Mouse (Mus musculus) left cerebral cortex, postnatal 10 days (tissue): ENCODE measurements around the gene Ankle2. TPM values are rescaled to one million over a fixed set of nuclear protein-coding genes. Genes with fewer than 3 reads are reported as not detected.

Experiments used
- DNase-seq, 2 experiments: peaks; one replicate each; pipeline ENCODE4 v3.0.0; 2021 to 2022; ENCODE audit warnings: low spot score in 2 of 2, mixed read lengths in 1 of 2; ENCODE audit errors: extremely low spot score in 1 of 2
- intact Hi-C: fragments of 180-260 bp; cut with DNase I; formaldehyde crosslinking; loops from one replicate; pipeline ENCODE4 v1.15.1; 2025
- total RNA-seq, 2 experiments: library from RNA; stranded (reverse); gene quantifications; 2 replicates each; pipeline ENCODE4 v1.2.3; 2021

Gene Ankle2
- total RNA-seq, 2 experiments from 2014 or later = 24.5 to 26.8 TPM

DNA sequence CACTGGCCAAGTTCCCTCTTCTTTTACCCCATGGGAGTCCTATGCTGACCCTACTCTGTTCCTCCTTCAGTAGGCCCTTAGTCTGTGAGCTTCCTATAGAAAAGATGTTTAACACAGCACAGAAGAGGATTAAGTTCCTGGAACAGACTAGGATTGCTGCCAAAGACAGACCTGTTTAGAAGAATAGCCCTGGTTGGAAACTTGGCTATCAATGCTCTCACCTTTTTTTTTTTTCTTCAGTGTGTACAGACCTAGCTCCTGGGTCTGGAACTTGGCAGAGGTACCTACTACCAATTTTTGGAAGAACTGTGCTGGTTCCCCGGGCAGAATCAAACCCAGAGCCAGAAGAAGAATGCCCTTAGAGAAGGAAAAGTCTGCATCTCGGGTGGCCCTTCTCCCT is 45.6 kb downstream of the Ankle2 start:
- intact Hi-C loops = no loop called here
- no peak for DNase-seq

GRCm38 (mm10) chr5:110276910-110277309 is 46.1 kb downstream of the Ankle2 start:
- intact Hi-C loops = no loop called here
- DNase-seq = no peak

GRCm38 (mm10) chr5:110281984-110282383 is 51.2 kb downstream of the Ankle2 start:
- no peak for DNase-seq
- intact Hi-C loops = no loop called here

DNA sequence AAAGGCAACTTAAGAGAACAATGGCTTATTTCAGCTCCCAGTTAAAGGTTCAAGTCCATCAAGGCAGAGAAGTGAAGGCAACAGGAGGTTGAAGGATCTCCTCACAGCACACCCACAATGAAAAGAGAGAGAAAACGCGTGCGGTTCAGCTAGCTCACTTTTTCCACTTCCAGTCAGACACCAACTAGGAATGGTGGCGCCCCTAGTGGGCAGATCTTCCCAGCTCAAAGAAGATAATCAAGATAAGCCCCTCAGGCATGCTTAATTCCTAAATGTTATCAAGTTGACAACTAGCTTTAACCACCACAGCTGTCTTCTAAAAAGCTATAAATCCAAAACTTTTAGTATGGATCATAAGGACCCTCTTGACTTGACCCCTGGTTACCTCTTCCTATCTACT is 53.7 kb downstream of the Ankle2 start:
- peak in 1 of 2 experiments; percentile 72 for DNase-seq
- intact Hi-C loops = no loop called here

GRCm38 (mm10) chr5:110285156-110285555 is 54.4 kb downstream of the Ankle2 start:
- no peak for DNase-seq
- intact Hi-C loops = no loop called here

DNA sequence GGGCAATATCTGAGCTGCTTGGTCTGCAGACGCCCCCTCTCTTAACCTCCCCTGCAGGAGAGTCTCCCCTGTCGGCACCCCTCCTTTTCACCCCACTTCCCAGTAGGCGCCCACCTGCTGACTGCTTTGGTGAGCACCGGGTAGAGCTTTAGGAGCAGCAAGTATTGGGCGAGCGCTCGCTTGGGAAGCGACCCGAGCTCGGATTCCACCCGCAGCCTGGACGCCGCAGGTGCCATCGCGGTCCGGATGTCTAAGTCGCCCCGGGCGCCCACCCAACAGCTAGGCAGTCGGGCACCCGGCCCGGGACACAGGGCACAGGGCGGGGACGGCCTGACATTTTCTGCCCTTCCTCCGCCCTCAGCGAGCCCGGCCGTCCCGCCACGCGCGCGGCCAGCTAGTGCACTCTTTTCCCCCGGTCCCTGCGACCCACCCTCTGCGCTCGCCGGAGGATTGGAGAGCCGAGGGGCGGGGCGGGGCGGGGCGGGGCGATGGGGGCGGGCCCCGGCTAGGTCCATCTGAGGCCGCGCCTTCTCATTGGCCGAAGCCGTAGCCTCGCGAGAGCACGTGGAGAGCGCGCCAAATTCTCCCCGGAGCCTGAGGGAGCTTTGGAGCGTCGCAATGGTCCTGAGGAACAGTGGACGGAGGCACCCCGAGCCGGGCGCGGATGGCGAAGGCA is 55.1 kb downstream of the Ankle2 start, which contains the start of the genes Pxmp2 and Pole:
TSS of gene Pxmp2 (minus strand) at position 417 of the 676 bp plus-strand sequence.
TSS of gene Pole (plus strand) at position 537 of the 676 bp plus-strand sequence.
- peak; percentile 85 to 94 for DNase-seq
- intact Hi-C loops = no loop called here

GRCm38 (mm10) chr5:110286446-110287083 is 55.8 kb downstream of the Ankle2 start:
- DNase-seq = no peak
- intact Hi-C loops = no loop called here

DNA sequence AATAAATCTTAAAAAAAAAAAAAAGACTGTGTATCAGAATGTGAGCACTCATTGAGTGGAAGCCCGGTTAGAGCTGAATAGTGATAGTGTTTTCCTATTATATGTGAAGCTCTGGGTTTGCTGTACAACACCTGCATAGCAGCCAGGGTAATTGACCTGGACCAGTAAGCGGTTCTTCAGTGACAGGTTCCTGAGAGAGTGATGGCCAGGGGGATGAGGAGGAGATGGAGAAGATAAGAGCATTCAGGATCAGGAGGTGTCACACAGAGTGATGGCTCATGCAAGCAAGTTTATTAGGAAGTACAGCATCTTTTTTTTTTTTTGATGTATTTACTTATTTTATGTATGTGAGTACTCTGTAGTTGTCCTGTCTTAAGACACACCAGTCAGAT is 56.3 kb downstream of the Ankle2 start:
- no peak for DNase-seq
- intact Hi-C loops = no loop called here

GRCm38 (mm10) chr5:110291649-110292048 is 60.8 kb downstream of the Ankle2 start:
- intact Hi-C loops = no loop called here
- no peak for DNase-seq

- intact Hi-C loops = no loop called here
- no peak for DNase-seq
Measured at GRCm38 (mm10) chr5:110296637-110297036, 65.8 kb downstream of the Ankle2 start.

DNA sequence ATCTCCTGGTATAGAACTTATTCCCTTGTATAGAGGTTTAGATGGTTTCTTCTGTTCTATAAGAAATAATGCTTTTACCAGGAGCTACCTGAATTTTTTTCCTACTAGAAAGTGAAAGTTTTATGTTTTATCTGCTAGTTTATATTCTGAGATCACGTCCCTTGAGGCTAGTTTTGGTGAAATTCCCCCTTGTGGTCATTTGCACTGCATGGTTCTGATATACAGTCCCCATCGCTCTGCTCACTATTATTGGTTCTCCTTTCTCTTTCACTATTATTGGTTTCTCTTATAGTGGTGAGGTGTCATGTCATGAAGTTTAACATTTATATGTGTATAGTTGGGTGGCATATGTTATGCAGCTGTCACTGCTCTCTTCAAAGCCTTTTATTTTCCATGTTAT is 69.8 kb downstream of the Ankle2 start:
- intact Hi-C loops = no loop called here

More for the DNA sequence above, 69.8 kb downstream of the Ankle2 start:
- no peak for DNase-seq

Other genes starting within 250 kb of the Ankle2 start
- 10 to 100 TPM; 53.6 to 56.0 TPM for gene Zfp932, start 234.5 kb upstream of the Ankle2 start, total RNA-seq
- gene Gm17655, start 158.5 kb upstream of the Ankle2 start, total RNA-seq = 10 to 100 TPM in 1 of 2 experiments, 1 to 10 TPM in 1; 9.6 to 12.0 TPM
- 1 to 10 TPM in 1 of 2 experiments, under 1 TPM in 1; 0.84 to 1.1 TPM for gene Gm35315, start 136.6 kb upstream of the Ankle2 start, total RNA-seq
- gene Plcxd1, start 131.0 kb upstream of the Ankle2 start, total RNA-seq = 1 to 10 TPM; 5.4 to 7.3 TPM
- gene Gtpbp6, start 122.8 kb upstream of the Ankle2 start, total RNA-seq = 10 to 100 TPM; 95.4 to 100.0 TPM
- 10 to 100 TPM; 17.0 to 17.1 TPM for gene Zfp605, start 120.9 kb upstream of the Ankle2 start, total RNA-seq
- 10 to 100 TPM; 75.6 to 76.2 TPM for gene Chfr, start 95.2 kb upstream of the Ankle2 start, total RNA-seq
- gene Golga3, start 54.3 kb upstream of the Ankle2 start, total RNA-seq = 10 to 100 TPM; 43.8 to 45.5 TPM
- 10 to 100 TPM; 73.5 to 77.0 TPM for gene Pgam5, start 38.9 kb downstream of the Ankle2 start, total RNA-seq
- 1 to 10 TPM; 5.3 to 6.4 TPM for gene Pxmp2, start 55.2 kb downstream of the Ankle2 start, total RNA-seq
- 1 to 10 TPM; 2.6 to 4.5 TPM for gene Pole, start 55.3 kb downstream of the Ankle2 start, total RNA-seq
- 1 to 10 TPM; 1.5 to 1.9 TPM for gene P2rx2, start 112.2 kb downstream of the Ankle2 start, total RNA-seq
- gene Lrcol1, start 113.7 kb downstream of the Ankle2 start, total RNA-seq = not detected
- gene Fbrsl1, start 217.5 kb downstream of the Ankle2 start, total RNA-seq = 10 to 100 TPM; 66.3 TPM